Mouse (Mus musculus) erythroblast, embryonic 14.5 days (primary cell): ENCODE results near the gene Fbxw8. TPM values are rescaled to one million over a fixed set of nuclear protein-coding genes. Genes with fewer than 3 reads are reported as not detected.

ENCODE experiments used
- H3K27me3 ChIP-seq: 2 replicates; pipeline ENCODE4 v1.6.1; 2012; ENCODE audit warnings: inconsistent platforms; ENCODE audit not compliant: control insufficient read depth
- H3K36me3 ChIP-seq: 2 replicates; pipeline ENCODE4 v1.6.1; 2012; ENCODE audit warnings: mild to moderate bottlenecking, inconsistent platforms; ENCODE audit not compliant: control insufficient read depth
- H3K4me1 ChIP-seq: 2 replicates; pipeline ENCODE4 v1.6.1; 2012; ENCODE audit warnings: inconsistent platforms; ENCODE audit not compliant: control insufficient read depth
- H3K4me3 ChIP-seq: replicated peaks from 2 replicates; pipeline ENCODE3; 2012; ENCODE audit warnings: moderate library complexity, mild to moderate bottlenecking, inconsistent platforms
- H3K9me3 ChIP-seq: 2 replicates; pipeline ENCODE4 v1.6.1; 2012; ENCODE audit warnings: low read length, inconsistent platforms, mixed read lengths; ENCODE audit not compliant: control insufficient read depth
- GATA1 ChIP-seq: IDR thresholded peaks from 2 replicates; pipeline ENCODE4 v1.6.1; 2012; ENCODE audit warnings: low read length, inconsistent platforms, mixed read lengths
- TAL1 ChIP-seq: IDR thresholded peaks from 3 replicates; pipeline ENCODE4 v1.6.1; 2012; ENCODE audit warnings: low read length, inconsistent platforms, mixed read lengths
- polyA plus RNA-seq: library from polyadenylated mRNA; stranded (reverse); fragments of >175 nt; gene quantifications from 2 replicates; pipeline ENCODE4 v1.2.3, GENCODE M21; 2012

Fbxw8 gene
- polyA plus RNA-seq, 1 experiment = 1.4 TPM

GRCm38 (mm10) chr5:118143211-118144026, 11.8 kb downstream of the Fbxw8 start:
- Histone ChIP-seq H3K4me1 (no peaks in the 10 kb centered on the region), H3K27me3 (no peaks in the 10 kb centered on the region), H3K9me3 (no peaks in the 10 kb centered on the region), H3K4me3 (no peak overlapping the region), H3K36me3 (peaks cover 61% of the 10 kb centered on the region)
- no peak for TF ChIP-seq GATA1
- TF ChIP-seq TAL1 = no peak

DNA sequence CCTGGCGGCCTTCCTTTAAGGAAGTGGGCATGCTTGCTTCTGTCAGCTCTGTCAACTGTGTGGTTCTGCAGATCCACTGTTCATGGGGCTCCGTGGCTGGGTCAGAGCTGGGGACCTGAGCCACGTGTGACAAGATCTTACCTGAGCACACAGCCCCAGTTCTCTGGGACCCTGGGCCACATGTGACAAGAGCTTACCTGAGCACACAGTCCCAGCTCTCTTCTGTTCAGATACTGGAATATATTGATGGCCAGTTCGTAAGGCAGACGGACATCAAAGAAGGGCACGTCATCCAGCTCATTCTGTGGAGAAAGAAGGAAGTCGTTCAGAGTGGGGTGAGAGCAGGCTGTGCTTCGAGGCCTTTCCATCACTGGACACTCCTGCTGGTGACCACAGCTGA, 12.8 kb downstream of the Fbxw8 start:
- no peaks in the 10 kb centered on the region for H3K4me1 ChIP-seq
- H3K4me3 ChIP-seq = no peak overlapping the region
- H3K9me3 ChIP-seq = no peaks in the 10 kb centered on the region
- peaks cover 67% of the 10 kb centered on the region for H3K36me3 ChIP-seq
- TF ChIP-seq GATA1 = no peak
- no peak for TF ChIP-seq TAL1
- no peaks in the 10 kb centered on the region for H3K27me3 ChIP-seq

- Histone ChIP-seq H3K9me3 (no peaks in the 10 kb centered on the region), H3K36me3 (peaks cover 65% of the 10 kb centered on the region), H3K27me3 (no peaks in the 10 kb centered on the region)
Observed at GRCm38 (mm10) chr5:118139630-118140029, 15.6 kb downstream of the Fbxw8 start.

GRCm38 (mm10) chr5:118136391-118136790, 18.9 kb downstream of the Fbxw8 start:
- TF ChIP-seq GATA1 (no peak), TAL1 (no peak)
- Histone ChIP-seq H3K4me1 (no peaks in the 10 kb centered on the region), H3K4me3 (no peak overlapping the region), H3K27me3 (no peaks in the 10 kb centered on the region), H3K36me3 (peaks cover 48% of the 10 kb centered on the region), H3K9me3 (no peaks in the 10 kb centered on the region)

More at GRCm38 (mm10) chr5:118139630-118140029, 15.6 kb downstream of the Fbxw8 start:
- Histone ChIP-seq H3K4me3 (no peak overlapping the region), H3K4me1 (no peaks in the 10 kb centered on the region)
- TF ChIP-seq TAL1 (no peak), GATA1 (no peak)

DNA sequence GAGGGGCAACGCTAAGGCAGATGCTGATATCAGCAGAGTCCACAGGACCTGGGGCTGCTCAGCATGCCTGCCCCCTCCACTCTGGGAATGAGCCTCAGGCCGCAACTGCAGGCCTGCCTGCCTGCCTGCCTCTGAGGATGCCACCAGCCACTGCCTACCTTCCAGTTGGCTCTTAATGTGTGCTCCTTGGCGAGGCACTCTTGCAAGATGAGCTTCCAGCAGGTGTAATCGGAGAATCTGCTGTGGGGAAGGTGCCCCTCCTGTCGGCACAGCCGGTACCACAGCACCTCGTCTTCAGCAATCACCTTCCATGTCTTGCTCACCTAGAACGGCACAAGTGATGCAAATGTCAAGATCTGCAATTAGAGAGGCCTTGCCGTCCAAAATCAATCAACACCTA, 26.6 kb downstream of the Fbxw8 start:
- Histone ChIP-seq H3K9me3 (no peaks in the 10 kb centered on the region), H3K4me3 (no peak overlapping the region)

GRCm38 (mm10) chr5:118128208-118128607, 27.1 kb downstream of the Fbxw8 start:
- H3K4me1 ChIP-seq = no peaks in the 10 kb centered on the region
- peaks cover 62% of the 10 kb centered on the region for H3K36me3 ChIP-seq
- H3K4me3 ChIP-seq = no peak overlapping the region
- TF ChIP-seq GATA1 (no peak), TAL1 (no peak)
- H3K27me3 ChIP-seq = no peaks in the 10 kb centered on the region
- H3K9me3 ChIP-seq = no peaks in the 10 kb centered on the region

More for the DNA sequence above, 26.6 kb downstream of the Fbxw8 start:
- Histone ChIP-seq H3K36me3 (peaks cover 60% of the 10 kb centered on the region), H3K27me3 (no peaks in the 10 kb centered on the region), H3K4me1 (no peaks in the 10 kb centered on the region)
- TF ChIP-seq TAL1 (no peak), GATA1 (no peak)

- Histone ChIP-seq H3K4me3 (no peak overlapping the region), H3K9me3 (no peaks in the 10 kb centered on the region), H3K27me3 (no peaks in the 10 kb centered on the region), H3K36me3 (peaks cover 65% of the 10 kb centered on the region), H3K4me1 (no peaks in the 10 kb centered on the region)
- TF ChIP-seq TAL1 (no peak), GATA1 (no peak)
Observed at GRCm38 (mm10) chr5:118126671-118127070, 28.6 kb downstream of the Fbxw8 start.

GRCm38 (mm10) chr5:118123096-118123495, 32.2 kb downstream of the Fbxw8 start:
- Histone ChIP-seq H3K9me3 (no peaks in the 10 kb centered on the region), H3K36me3 (peaks cover 72% of the 10 kb centered on the region), H3K27me3 (no peaks in the 10 kb centered on the region), H3K4me1 (no peaks in the 10 kb centered on the region), H3K4me3 (no peak overlapping the region)
- TF ChIP-seq GATA1 (no peak), TAL1 (no peak)

GRCm38 (mm10) chr5:118121928-118122327, 33.3 kb downstream of the Fbxw8 start:
- no peaks in the 10 kb centered on the region for H3K9me3 ChIP-seq
- H3K36me3 ChIP-seq = peaks cover 63% of the 10 kb centered on the region
- no peaks in the 10 kb centered on the region for H3K27me3 ChIP-seq
- H3K4me3 ChIP-seq = no peak overlapping the region
- TF ChIP-seq TAL1 (no peak), GATA1 (no peak)
- H3K4me1 ChIP-seq = no peaks in the 10 kb centered on the region
